In genomic region chr19:12478369-12478768, GRCm38 (mm10) we compare ENCODE assay signal across 32 mouse cellular contexts. TPM values are rescaled to one million over a fixed set of nuclear protein-coding genes. Genes with fewer than 3 reads are reported as not detected.
DNase-seq lines count a peak whose midpoint lies in the region; TF ChIP-seq lines count a peak whose summit lies in the region.
"Had no signal": no experiment of that assay in that cellular context is flagged by ENCODE, and none has a peak within 500 bp of the region (broad histone marks: within the 10 kb centered on the region; RNA-seq: fewer than 3 reads in every experiment).

No protein-coding gene starts in this region.

- H3K4me3 ChIP-seq in layer of hippocampus, adult 2 months = no peak overlapping the region
- no peak overlapping the region for H3K4me3 ChIP-seq in macrophage (ENCODE audit: inconsistent target)
- H3K4me3 ChIP-seq: forebrain, embryonic 10.5 days; heart, embryonic 12.5 days; hindbrain, embryonic 15.5 days; intestine, embryonic 15.5 days; limb, embryonic 13.5 days; liver, embryonic 13.5 days had no signal

- no peak for TF ChIP-seq CTCF in layer of hippocampus, adult 2 months (conservative IDR thresholded peaks at IDR 0.05)

- peaks cover 37% of the 10 kb centered on the region; the same call in 1 of the 2 replicates for H3K36me3 ChIP-seq in macrophage (ENCODE audit: inconsistent target)
- H3K36me3 ChIP-seq: G1E; heart, embryonic 12.5 days had no signal

- peaks cover 14% of the 10 kb centered on the region; the same call in 1 of the 2 replicates for H3K79me2 ChIP-seq in macrophage (ENCODE audit: inconsistent target)

- WGBS in macrophage (ENCODE audit: missing documents) = 36% methylated on average over 6 of the region's 6 CpGs

- no peak for DNase-seq in layer of hippocampus, adult 2 months (ENCODE audit: low spot score in 2 of 2)
- DNase-seq in layer of hippocampus, postnatal 25 days (ENCODE audit: extremely low spot score in 1 of 2, low spot score in 1 of 2) = no peak
- peak; percentile 95 for DNase-seq in 416B (ENCODE audit: low read depth)
- DNase-seq in MN1 (ENCODE audit: low spot score) = peak; percentile 50
- no peak for DNase-seq in right cerebral cortex, postnatal 14 days
- DNase-seq in embryo, embryonic 10 days (ENCODE audit: low spot score) = no peak
- DNase-seq: adrenal gland, postnatal 10 days; cerebellum, adult 8-10 months; gastrocnemius, postnatal 10 days; heart, adult 18-20 months; heart, postnatal 10 days; kidney, adult 8-10 months; kidney, postnatal 10 days; layer of hippocampus, postnatal 36 days; liver, embryonic 13.5 days; lung, adult 2 months; right cerebral cortex, postnatal 25 days; spleen, adult 18-20 months; thymus, adult 18-20 months had no signal

- H3K27ac ChIP-seq in layer of hippocampus, adult 2 months = peak overlapping the region; percentile 32; the same call in 1 of the 2 replicates
- peak overlapping the region; percentile 31 for H3K27ac ChIP-seq in macrophage
- H3K27ac ChIP-seq: forebrain, embryonic 10.5 days; hindbrain, embryonic 15.5 days; intestine, embryonic 15.5 days; limb, embryonic 13.5 days; liver, embryonic 13.5 days had no signal

RNA-seq across cellular contexts. Expression of gene Mpeg1, which starts 17.8 kb away (rescaled TPM):
- 1 to 10 TPM; 5.4 to 6.6 TPM for total RNA-seq in layer of hippocampus, adult 2 months (2021)
- 1 to 10 TPM; 8.1 to 9.5 TPM for total RNA-seq in layer of hippocampus, postnatal 25 days (2021)
- 100 to 1,000 TPM; 252 to 707 (median 456) TPM for total RNA-seq in macrophage (2018; cell fraction: chromatin; rRNA removed)
- 1,000 to 10,000 TPM; 1,942 to 3,390 (median 2,625) TPM for total RNA-seq in macrophage (2018; cell fraction: cytosol; rRNA removed)
- 1,000 to 10,000 TPM in 25 of 26 experiments, 100 to 1,000 TPM in 1; 793 to 4,386 (median 3,068) TPM for total RNA-seq in macrophage (2018; cell fraction: nucleus; rRNA removed)
- polyA plus RNA-seq in macrophage (2018) = 2,177 to 2,766 TPM (median 2,684 TPM) in 3 replicates
- polyA plus RNA-seq: G1E had no signal

RNA-seq across cellular contexts. Expression of gene Dtx4, which starts 22.9 kb away (rescaled TPM):
- 10 to 100 TPM; 32.5 to 35.9 TPM for total RNA-seq in layer of hippocampus, adult 2 months (2021)
- 10 to 100 TPM; 32.8 to 34.8 TPM for total RNA-seq in layer of hippocampus, postnatal 25 days (2021)
- 100 to 1,000 TPM in 4 of 26 experiments, 10 to 100 TPM in 14, 1 to 10 TPM in 8; 7.0 to 144 (median 22.3) TPM for total RNA-seq in macrophage (2018; cell fraction: chromatin; rRNA removed)
- total RNA-seq in macrophage (2018; cell fraction: cytosol; rRNA removed) = 10 to 100 TPM; 10.2 to 96.6 (median 29.8) TPM
- total RNA-seq in macrophage (2018; cell fraction: nucleus; rRNA removed) = 100 to 1,000 TPM in 3 of 26 experiments, 10 to 100 TPM in 21, 1 to 10 TPM in 2; 8.5 to 133 (median 28.5) TPM
- polyA plus RNA-seq in macrophage (2018) = 17.5 to 35.6 TPM (median 30.8 TPM) in 3 replicates
- polyA plus RNA-seq: G1E had no signal

RNA-seq across cellular contexts. Expression of gene Pfpl, which starts 50.7 kb away (rescaled TPM):
- total RNA-seq in layer of hippocampus, adult 2 months (2021) = not detected
- total RNA-seq in layer of hippocampus, postnatal 25 days (2021) = not detected
- not detected for total RNA-seq in macrophage (2018; cell fraction: chromatin; rRNA removed)
- total RNA-seq in macrophage (2018; cell fraction: cytosol; rRNA removed) = not detected
- not detected for total RNA-seq in macrophage (2018; cell fraction: nucleus; rRNA removed)
- not detected in 3 replicates for polyA plus RNA-seq in macrophage (2018)
- total RNA-seq: adrenal gland, postnatal 10 days; gastrocnemius, postnatal 10 days; heart, adult 18-20 months; heart, postnatal 10 days; layer of hippocampus, adult 18-20 months; layer of hippocampus, postnatal 36 days; left cerebral cortex, postnatal 25 days; midbrain, postnatal 0 days had no signal
- polyA plus RNA-seq: brain, embryonic 14.5 days; embryonic facial prominence, embryonic 11.5 days; forebrain, embryonic 10.5 days; forebrain, embryonic 16.5 days; G1E; heart, embryonic 12.5 days; hindbrain, embryonic 15.5 days; intestine, embryonic 15.5 days; limb, embryonic 13.5 days; liver, embryonic 13.5 days; lung, adult 2 months; midbrain, postnatal 0 days had no signal

Comparison
In these comparisons a context has a peak if more than half of its experiments do, and no peak if none do; other contexts are left out.
1. DNase-seq: peak in 416B (single experiment) and MN1 (single experiment); none in layer of hippocampus, adult 2 months (0 of 2), layer of hippocampus, postnatal 25 days (0 of 2), right cerebral cortex, postnatal 14 days (single experiment) and embryo, embryonic 10 days (single experiment).